Mouse (Mus musculus) ES-Bruce4 (cell line): Measurements from ENCODE around the gene Polr2j.

Source experiments
- CTCF ChIP-seq: IDR thresholded peaks from one replicate; pipeline ENCODE4 v1.8.1; 2011; ENCODE audit warnings: low read depth, low read length
- POLR2A ChIP-seq: IDR thresholded peaks from one replicate; pipeline ENCODE4 v1.8.1; 2011; ENCODE audit warnings: low read length; ENCODE audit not compliant: insufficient read depth

- TF ChIP-seq POLR2A (no peak), CTCF (no peak)
Observed at GRCm38 (mm10) chr5:136165246-136165645, 48.8 kb downstream of the Polr2j start.
